Mouse (Mus musculus): Measurements from ENCODE around the gene Matk.

Gene Matk

DNA sequence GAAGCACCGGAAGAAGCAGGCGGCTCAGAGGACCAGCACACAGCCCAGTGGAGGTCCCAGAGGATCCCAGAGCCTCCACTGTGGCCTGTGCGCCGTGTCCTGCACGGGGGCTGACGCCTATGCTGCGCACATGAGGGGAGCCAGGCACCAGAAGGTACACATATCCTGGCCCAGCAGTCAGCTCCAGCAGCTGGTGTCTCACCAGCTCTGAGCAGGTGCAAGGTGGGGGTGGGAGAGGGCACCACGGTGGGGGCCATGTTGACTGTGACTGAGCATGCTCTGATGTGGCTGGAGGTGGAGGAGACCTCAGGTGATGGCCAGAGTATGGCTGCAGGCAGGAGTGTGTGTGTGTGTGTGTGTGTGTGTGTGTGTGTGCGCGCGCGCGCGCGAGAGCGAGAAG is 10.7 kb upstream of the Matk start:
- DNase-seq (ENCODE audit: low spot score in 2 of 2), result no peak

DNA sequence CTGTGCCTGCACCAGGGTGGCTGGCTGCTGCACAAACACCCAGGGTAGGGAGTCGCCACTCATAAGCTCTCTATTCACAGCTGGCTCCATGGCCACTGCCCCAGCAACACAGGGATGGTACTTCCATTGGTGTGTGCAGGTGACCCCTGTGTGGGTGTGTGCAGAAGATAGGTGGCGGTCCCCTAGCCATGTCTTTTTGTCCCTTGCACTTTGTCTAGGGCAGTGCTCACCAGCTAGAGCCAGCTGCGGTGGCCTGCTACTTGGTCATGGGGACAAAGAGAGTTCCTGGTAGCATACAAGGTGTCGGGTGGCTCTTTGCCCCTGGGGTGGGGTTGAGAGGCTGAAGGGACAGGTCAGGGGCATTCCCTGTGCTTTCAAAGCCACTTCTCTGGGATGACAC is 8.6 kb upstream of the Matk start:
- no peak for DNase-seq (ENCODE audit: low spot score in 2 of 2)

DNA sequence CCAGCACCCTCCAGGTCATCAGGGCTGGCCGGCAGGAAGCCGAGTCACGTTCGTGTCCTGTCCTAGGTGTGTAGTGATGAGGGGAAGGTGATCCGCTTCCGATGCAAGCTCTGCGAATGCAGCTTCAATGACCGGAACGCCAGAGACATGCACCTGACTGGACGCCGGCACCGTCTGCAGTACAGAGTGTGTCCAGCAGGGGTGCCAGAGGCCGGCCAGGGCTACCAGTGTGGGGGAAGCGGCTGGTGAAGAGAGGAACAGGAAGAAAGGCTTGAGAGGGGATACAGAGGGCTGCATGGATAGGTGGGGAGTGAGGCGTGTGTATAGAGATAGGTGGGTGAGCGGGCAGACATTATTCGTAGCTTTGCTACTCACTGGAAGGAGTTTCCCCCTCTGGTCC is 8.1 kb upstream of the Matk start:
- peak; percentile 75 to 86 for DNase-seq (ENCODE audit: low spot score in 2 of 2)

DNA sequence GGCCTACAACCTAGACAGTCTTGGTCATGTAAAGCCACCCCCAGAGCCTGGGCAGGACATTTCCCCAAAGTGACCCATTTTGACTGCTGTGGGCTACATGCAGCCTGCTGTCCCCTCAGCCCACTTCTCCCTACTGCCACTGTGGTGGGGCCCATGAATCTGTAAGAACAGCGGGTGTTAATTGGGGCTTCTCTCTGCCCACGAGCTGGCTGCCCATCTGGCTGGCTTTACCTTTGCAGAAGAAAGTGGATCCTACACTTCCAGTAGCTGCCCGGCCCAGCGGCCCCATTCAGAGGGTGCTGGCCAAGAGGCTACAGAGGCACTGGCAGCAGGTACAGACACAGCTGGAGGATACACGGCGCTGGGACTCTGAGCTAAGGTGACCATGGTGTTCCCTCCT is 7.6 kb upstream of the Matk start:
- DNase-seq (ENCODE audit: low spot score in 2 of 2), result no peak

DNA sequence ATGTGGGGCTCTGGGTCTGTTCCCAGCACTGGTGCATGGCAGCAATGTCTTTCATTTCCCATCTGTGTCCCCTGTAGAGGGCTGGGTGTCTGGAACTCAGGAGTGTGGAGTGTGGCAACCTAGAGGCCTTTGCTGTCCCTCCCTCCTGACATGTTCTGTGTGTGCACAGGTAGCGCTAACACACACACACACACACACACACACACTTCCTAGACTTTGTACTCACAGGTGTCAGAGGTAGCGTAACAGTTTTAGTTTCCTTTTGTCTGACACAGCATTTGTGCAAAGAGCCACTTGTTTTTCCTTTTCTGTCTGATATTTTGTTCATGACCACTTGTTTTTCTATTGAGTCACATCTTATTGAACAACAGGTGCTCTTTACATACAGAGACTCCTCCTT is 4.9 kb upstream of the Matk start:
- no peak for DNase-seq (ENCODE audit: low spot score in 2 of 2)

DNA sequence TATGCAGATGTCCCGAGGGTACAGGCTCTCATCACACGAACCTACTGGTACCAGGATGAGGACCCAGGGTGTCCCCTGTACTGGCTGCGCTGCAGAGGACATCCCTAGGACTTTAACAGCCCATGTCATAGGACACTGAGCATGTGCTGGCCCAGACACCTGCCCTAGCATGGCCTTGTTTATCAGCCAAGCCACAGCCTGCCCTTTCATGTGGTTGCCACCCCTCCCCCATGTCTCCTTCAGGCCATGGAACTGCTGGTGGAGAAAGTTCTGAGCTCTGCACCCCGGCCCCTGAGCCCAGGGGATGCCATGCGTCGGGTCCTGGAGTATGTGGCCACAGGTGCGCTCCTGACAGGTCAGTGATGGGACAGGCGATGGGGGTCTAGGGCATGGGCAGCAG is 3.3 kb upstream of the Matk start:
- no peak for DNase-seq (ENCODE audit: low spot score in 2 of 2)

DNA sequence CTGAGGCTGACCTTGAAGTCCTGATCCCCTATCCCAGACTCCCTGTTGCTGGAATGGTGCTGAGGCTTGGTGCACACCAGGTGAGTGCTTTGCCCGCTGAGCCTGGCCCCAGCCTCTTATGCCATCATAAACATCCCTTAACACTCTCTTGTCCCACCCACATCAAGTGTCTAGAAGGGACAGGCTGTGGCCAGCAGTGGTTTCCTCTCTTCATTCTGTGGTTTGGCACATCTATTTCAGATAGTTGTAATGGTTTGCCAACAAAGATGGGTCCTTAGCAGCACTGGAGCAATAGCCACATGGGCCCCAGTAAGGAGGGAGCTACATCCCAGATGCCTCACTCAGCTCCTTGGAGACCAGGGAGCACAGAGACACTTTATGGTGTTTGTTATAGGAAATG is 2.2 kb downstream of the Matk start:
- peak; percentile 54 to 80 for DNase-seq (ENCODE audit: low spot score in 2 of 2)

DNA sequence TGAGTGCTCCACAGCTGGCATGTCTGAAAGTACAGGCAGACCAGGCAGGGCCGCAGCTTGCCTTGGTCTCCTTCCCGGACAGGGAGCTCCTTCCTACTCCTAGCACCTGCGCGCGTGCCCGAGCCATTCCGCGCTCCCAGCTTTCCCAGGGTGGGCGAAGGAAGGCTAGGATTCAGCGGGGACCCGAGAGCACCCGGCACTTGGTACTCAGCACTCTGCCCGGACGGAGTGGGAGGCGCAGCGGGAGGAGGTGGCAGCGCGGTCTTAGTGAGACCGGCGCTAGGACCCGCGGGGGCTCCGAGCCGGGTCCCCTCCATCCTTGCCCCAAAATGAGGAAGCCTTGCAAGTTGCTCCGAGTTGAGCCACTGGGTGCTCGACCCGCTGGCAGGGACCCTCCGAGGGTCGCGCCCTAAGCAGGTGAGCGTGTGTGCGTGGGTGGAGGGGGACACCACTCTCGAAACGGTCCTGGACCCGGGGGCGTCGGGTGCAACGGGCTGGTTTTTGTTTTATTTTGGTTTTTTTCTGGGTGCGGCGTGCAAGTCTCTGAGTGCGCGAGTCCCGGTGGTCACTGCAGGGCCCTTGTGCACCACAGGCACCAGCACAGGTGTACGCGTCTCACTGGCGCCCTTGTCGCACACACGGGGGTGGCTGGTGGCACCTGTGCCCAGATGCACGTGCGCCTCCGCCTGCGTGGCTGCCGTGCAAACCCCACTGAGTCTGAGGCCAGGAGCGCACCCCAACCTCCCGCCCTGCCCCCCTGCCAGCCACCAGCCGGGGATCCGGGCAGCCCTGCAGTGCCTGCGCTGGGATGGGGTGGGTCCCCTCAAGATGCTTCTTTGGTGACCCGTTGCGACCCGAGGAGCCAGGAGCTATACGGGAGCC is 4.7 kb downstream of the Matk start:
- DNase-seq (ENCODE audit: low spot score in 2 of 2), result peak in 1 of 2 experiments; percentile 44

DNA sequence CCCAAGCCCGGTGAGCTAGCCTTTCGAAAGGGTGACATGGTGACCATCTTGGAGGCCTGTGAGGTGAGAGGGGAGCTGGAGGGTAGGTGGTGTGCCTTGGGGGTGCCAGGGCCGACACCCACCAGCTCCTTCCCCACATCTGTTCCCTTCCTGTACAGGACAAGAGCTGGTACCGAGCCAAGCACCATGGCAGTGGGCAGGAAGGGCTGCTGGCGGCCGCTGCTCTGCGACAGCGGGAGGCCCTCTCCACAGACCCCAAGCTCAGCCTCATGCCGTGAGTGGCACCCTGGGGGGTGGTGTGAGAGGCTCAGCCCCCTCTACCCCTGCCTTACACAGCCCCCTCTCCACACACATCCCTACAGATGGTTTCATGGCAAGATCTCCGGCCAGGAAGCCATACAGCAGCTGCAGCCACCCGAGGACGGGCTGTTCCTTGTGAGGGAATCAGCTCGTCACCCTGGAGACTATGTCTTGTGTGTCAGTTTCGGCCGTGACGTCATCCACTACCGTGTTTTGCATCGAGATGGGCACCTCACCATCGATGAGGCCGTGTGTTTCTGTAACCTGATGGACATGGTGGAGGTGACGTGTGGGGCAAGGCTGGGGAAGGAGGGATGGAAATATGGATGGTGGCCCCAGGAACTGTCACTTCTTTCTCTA is 6.6 kb downstream of the Matk start:
- no peak for DNase-seq (ENCODE audit: low spot score in 2 of 2)

DNA sequence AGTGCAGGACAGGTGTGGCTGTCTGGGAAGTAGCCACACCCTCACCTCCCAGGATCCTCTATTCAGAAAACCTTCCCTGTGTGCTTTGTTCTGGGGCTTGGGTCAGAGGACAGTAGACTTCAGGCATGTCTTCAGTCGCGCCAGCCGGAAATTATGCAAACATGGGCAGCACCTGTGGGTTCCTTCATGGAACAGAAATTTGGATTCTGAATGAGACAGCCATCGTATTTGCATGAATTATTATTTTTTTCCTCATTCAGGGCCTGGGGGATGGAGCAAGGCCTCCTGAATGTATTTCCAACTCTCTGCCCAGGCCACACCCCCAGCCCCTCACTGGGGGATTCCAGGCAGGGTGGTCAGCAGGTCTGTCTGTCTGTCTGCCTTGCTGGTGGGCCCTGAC is 8.3 kb downstream of the Matk start:
- DNase-seq (ENCODE audit: low spot score in 2 of 2), result no peak

DNA sequence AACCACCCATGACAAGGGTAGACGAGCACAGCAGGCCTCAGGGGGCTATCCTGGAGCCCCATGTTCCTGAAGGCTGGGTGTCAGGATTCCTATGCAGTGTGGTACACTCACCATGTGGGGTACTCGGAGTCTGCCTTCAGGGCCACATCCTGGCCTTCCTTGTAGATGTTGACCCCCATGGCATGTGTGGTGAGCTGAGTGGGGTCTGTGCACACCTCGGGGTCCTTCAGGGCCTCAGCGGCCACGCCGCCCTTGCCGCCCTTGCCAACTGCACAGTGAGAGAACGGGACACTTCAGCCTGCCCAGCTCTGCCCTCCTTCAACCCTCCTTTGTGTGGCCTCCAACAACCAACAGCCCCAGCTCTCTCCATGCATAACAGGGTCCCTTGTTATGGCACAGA is 12.8 kb downstream of the Matk start:
- DNase-seq (ENCODE audit: low spot score in 2 of 2), result no peak

DNA sequence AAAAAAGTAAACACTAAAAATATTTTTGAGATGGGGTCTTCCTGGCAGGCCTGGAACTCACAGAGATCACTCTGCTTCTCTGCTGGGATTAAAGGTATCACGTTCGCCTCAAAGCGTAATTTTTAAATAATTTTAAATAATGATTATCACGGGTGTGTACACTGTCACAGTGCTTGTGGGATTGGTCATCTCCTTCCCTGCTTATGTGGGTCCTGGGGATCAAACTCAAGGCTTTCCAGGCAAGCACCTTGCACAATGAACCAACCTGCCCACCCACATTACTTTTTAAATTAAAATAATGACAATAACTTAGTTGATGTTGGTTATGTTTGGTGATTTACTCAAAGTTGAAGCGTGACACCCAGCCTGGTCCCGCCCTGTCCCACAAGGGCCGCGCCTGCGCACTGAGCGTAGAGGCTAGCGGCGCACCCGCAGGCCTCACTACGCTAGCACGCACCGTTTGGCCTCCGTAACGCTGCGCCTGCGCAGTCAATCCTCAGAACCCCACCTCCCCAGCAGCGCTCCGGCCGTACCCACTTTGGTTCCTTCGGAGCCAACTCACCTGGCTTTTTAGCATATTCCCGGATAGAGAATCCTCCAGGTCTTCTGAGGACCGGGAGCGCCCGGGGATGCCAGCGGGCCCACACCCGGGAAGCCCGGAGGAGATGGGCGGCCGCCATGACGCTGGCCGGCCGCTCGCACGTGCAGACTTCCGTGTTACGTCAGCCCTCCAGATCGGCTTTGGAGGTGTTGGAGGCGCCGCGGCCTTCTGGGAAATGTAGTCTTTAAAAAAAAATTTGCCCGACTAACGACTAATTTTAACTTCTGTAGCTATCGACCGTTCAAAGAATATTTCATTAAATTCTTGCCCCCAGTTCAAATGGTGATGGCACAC is 13.7 kb downstream of the Matk start, which contains the start of the genes Mrpl54 and Apba3:
Gene Mrpl54 (minus strand): TSS at position 724 of the 895 bp plus-strand sequence.
Gene Apba3 (plus strand): TSS at position 750 of the 895 bp plus-strand sequence.
- peak; percentile 97 for DNase-seq (ENCODE audit: low spot score in 2 of 2)

DNA sequence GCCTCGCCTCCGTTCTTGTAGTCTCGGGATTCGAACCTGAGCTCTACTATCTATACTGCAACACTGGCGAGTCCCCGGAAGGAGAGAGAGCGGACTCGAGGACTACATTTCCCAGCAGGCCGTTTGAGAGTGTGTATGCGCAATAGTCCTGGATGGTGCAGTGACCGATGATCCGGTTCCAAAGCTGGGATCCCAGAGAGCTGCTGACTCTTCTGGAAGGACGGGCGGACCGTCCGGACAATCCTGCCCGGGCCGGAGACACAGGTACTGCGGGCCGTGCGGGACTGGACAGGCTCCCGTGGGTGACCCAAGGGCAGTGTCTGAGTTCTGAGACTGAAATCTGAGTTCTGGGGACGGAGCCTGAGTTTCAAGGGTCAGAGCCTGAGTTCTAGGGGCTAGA is 15.3 kb downstream of the Matk start:
- peak; percentile 53 to 65 for DNase-seq (ENCODE audit: low spot score in 2 of 2)

DNA sequence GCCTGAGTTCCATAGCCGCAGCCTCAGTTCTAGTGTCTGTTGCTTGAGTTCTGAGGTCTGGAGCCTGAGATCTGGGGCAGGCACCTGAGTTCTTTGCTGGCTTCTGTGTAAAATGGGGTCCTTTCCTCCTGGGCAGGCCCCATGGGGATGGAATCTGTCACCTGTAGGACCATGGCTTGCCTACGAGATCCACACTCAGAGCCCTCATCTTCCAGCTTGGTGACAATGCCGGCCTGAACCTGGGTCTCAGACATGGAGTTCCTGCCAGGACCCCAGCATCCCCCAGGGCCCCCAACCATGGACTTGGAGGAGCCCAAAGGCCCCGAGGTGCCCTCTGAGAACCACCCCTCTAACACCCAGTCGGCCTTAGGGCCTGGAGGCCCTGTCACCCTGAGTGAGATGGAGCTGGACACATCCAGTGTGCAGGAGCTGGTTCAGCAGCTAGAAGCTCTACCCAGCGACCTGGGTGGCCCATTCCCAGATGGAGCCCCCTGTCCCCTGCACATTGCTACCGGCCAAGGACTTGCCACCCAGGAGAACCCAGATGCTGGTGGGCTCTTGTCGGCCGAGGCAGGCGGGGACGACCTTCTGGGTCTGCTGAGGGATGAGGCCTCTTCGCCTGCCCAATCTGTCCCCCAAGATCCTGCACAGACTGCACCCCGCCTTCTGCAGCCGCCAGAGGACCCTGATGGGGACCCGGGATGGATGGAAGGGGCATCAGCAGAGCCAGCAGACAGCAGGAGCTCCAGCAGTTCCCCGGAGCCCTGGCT is 16.1 kb downstream of the Matk start:
- DNase-seq (ENCODE audit: low spot score in 2 of 2), result no peak

DNA sequence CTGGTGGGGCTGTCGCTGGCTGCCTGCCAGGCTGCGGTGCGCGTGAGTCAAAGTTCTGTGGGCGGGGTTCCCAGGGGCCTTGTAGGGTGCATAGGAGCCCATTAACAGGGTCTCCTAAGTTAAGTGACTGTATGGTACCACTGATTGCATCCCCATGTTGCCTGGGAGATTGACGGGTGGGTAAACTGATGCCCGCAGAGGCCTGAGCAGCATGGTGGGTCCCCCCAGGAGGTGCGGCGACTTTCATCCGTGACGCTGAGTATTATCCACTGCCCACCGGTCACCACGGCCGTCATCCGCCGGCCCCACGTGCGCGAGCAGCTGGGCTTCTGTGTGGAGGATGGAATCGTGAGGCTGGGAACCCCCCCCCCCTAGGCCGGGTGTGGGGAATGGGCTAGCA is 19.6 kb downstream of the Matk start:
- no peak for DNase-seq (ENCODE audit: low spot score in 2 of 2)

DNA sequence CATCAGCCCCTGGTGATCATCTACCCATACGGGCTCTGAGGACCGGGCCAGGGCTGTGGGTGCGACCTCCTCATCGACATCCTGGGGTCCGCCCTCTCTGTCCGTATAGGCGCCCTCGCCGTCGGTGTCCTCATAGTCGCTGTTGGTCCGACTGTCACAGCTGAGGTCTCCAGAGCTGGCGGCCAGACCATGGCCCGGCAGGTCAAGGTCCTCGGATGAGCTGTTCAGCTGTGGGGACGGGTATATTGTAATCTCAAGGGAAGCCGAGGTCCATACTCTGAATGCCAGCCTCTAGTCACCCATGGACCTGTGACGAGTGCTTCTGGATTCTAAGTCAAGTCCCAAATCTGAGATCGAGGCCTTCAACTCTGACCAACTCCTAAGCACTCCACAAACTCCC is 21.1 kb downstream of the Matk start:
- DNase-seq (ENCODE audit: low spot score in 2 of 2), result no peak

DNA sequence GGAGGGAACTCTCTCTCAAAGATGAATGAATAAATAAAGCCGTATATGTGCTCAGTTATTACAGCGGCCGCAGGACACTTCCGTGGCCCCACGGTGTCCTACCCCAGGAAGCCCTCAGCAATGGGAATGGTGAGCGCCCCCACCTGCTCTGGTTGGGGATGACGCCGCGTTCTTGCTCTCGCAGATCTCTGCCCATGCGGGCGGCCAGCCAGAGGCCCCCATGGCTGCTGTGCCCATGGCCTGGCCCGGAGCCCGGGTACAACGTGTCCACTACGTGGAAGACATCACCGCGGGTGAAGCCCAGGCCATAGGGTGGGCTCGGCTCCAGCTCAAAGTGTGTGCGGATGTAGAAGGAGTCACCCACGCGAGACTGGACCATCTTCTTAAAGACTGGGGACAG is 24.9 kb downstream of the Matk start:
- no peak for DNase-seq (ENCODE audit: low spot score in 2 of 2)

DNA sequence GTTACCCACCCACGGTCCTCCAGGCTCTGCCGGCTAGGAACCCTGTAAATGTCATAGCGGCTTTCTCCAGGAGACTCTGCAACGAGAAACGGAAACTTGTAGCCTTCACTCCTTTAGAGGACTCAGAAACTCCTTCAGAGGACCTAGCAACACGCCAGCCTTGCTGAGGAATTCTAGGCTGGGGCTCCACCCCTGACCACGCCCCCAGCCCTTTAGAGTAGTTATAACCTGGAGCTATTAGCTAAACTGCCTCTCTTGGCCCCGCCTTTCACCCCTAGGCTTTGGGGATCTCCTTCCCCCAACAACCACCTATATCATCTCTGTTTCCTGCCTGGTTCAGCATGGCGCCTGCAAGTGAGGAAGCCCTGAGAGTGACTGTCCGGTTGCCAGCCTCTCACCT is 26.8 kb downstream of the Matk start:
- DNase-seq (ENCODE audit: low spot score in 2 of 2), result no peak

DNA sequence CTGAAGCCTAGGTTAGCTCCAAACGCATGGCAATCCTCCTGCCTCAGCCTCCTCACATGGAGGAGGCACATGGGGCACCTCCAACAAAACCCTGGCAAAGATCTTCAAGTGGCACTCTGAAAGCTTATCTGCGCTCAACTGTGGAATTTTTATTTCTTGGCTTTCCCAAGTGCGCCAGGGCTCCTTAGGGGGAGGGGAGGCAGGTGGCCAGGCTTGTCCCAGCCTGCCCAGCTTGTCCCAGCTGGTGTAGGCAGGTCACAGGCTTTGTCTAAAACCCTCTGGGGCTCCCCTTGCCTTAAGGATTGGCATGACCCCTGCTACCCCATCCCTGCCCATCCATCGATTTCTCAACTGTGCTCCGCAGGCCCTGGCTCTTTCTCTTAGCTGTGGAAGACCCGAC is 31.5 kb downstream of the Matk start:
- DNase-seq (ENCODE audit: low spot score in 2 of 2), result no peak

DNA sequence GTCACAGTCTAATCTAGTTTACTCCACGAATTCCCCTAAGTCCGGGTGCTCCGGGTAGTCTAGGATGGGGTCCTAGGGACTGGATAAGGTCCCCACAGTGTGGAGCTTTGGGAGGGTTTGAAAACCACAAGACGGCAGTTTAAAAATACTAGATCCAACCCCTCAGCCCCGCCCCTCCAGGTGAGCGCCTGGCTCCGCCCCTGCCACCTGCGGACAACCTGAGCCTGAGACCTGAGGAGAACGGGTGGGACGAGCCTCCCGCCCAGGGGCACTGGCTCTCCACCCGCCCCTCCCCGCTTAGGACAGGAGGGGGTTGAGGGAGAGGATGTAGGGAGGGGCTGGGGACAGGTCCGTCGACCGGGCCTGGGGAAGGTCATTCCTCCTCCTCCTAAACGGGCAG is 32.0 kb downstream of the Matk start:
- DNase-seq (ENCODE audit: low spot score in 2 of 2), result no peak

DNA sequence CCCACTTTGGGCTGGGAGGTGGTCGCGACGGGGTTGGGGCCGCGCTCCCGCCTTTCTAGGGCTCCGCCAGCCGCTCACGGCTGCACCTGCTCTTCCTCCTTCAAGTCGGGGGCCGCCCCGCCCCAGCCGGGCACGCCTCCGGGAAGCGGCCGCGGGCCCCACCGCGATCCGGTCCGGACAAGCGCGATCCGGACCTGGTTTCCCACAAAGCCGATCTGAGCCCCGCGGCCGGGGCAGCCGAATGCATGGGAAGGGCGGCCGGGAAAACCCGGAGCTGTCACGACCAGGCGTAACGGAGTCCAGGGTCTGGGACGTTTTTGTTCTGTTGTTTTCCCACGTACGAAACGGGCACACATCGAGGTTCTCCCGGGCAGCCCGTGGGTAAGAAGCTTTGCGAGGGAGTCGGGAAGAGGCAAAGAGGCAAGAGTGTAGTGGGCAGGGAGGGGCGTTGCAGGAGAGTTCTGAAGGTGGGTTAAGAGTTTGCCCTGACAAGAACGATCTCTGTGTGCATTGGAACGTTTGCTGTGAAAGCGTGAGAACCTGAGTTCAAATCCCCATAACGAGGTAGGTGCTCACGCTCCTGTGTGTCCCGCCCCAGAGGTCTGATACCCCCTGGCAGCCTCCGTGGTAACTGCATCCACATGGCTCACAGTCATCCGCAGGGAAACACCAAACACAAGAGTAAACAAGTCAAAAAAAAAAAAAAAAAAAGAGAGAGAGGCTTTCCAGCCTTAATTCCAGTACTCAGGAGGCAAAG is 33.1 kb downstream of the Matk start:
- peak; percentile 64 to 86 for DNase-seq (ENCODE audit: low spot score in 2 of 2)
